Mouse (Mus musculus): ENCODE data around the gene Gna14. TPM values are rescaled to one million over a fixed set of nuclear protein-coding genes. Genes with fewer than 3 reads are reported as not detected.

Gna14 gene
- polyA plus RNA-seq, 1 experiment = not detected

GRCm38 (mm10) chr19:16602026-16602425 lies 166.5 kb downstream of the Gna14 start:
- Histone ChIP-seq H3K4me1 (peaks cover 8% of the 10 kb centered on the region), H3K4me3 (replicated peaks) (no peak overlapping the region), H3K9me3 (no peaks in the 10 kb centered on the region), H3K27me3 (replicated peaks) (peaks cover 12% of the 10 kb centered on the region), H3K36me3 (replicated peaks; ENCODE audit: low read length) (no peaks in the 10 kb centered on the region)
- no peak for TF ChIP-seq FLI1 (IDR thresholded peaks at IDR 0.05; ENCODE audit: low read length)
- TF ChIP-seq GATA1 (IDR thresholded peaks at IDR 0.05; ENCODE audit: borderline replicate concordance, low read length) = no peak

DNA sequence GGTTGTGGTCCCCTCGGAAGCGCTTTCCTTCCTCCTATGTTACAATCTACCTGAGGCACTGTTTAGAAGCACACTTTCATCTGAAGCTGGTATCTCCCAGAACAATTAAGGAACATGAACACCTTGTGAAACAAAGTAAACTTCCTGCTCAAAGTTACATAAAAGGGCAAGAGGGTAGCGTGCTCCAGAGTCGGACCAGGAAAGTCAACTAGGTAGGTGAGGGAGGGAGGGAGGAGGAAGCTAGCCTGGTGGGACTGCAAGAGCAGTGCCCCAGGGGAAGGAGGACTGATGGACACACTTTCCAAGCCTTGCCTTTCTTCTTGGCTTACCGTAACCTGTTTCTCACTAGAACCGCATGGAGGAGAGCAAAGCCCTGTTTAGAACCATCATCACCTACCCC lies 172.1 kb downstream of the Gna14 start:
- Histone ChIP-seq H3K4me1 (peaks cover 3% of the 10 kb centered on the region; the same call in 1 of the 2 replicates), H3K27me3 (replicated peaks) (peaks cover 2% of the 10 kb centered on the region), H3K9me3 (no peaks in the 10 kb centered on the region), H3K4me3 (replicated peaks) (no peak overlapping the region), H3K36me3 (replicated peaks; ENCODE audit: low read length) (peaks cover 34% of the 10 kb centered on the region)
- no peak for TF ChIP-seq GATA1 (IDR thresholded peaks at IDR 0.05; ENCODE audit: borderline replicate concordance, low read length)
- TF ChIP-seq FLI1 (IDR thresholded peaks at IDR 0.05; ENCODE audit: low read length) = no peak

DNA sequence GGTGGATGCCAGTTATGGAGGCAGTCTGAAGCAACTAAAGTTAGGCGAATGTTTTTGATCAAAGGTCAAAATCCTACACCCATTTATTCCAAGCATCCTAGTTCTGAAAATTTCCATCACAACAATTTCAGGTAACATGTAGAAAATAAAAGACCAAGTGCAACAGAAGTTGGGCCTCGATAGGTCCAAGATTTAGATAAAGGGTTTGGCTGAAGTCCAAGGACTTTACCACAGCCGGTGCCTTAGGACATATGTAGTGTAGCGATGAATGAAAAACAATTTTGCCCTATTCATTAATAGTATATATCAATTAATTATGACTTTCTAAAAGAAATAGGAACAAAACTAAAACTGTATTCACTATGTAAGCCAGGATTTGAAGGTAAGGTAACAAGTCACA lies 187.6 kb downstream of the Gna14 start:
- no peaks in the 10 kb centered on the region for H3K27me3 ChIP-seq (replicated peaks)
- peaks cover 50% of the 10 kb centered on the region for H3K36me3 ChIP-seq (replicated peaks; ENCODE audit: low read length)
- H3K4me3 ChIP-seq (replicated peaks) = no peak overlapping the region
- H3K9me3 ChIP-seq = no peaks in the 10 kb centered on the region
- peaks cover 12% of the 10 kb centered on the region for H3K4me1 ChIP-seq
- TF ChIP-seq GATA1 (IDR thresholded peaks at IDR 0.05; ENCODE audit: borderline replicate concordance, low read length) = no peak

DNA sequence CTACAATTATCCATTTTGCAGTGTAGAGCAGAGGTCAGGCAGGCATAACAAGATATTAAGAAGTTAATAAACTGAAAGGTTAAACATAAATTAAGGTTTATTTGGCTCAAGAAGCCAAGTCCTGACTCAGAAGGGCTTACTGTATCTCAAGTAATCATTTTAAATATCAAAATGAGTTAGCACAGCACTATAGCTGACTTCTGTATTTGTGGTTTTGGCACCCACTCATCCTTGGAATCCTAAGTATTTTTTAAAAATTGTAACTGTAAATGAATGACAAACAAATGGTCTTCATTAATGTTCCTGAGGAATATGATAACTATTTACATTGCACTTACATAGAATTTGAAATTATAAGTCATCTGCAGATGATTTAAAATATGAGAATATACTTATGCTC lies 189.4 kb downstream of the Gna14 start:
- no peak for TF ChIP-seq GATA1 (IDR thresholded peaks at IDR 0.05; ENCODE audit: borderline replicate concordance, low read length)
- no peak for TF ChIP-seq FLI1 (IDR thresholded peaks at IDR 0.05; ENCODE audit: low read length)
- H3K9me3 ChIP-seq = no peaks in the 10 kb centered on the region
- peaks cover 42% of the 10 kb centered on the region for H3K36me3 ChIP-seq (replicated peaks; ENCODE audit: low read length)
- no peak overlapping the region for H3K4me3 ChIP-seq (replicated peaks)
- H3K27me3 ChIP-seq (replicated peaks) = no peaks in the 10 kb centered on the region
- peaks cover 12% of the 10 kb centered on the region for H3K4me1 ChIP-seq

DNA sequence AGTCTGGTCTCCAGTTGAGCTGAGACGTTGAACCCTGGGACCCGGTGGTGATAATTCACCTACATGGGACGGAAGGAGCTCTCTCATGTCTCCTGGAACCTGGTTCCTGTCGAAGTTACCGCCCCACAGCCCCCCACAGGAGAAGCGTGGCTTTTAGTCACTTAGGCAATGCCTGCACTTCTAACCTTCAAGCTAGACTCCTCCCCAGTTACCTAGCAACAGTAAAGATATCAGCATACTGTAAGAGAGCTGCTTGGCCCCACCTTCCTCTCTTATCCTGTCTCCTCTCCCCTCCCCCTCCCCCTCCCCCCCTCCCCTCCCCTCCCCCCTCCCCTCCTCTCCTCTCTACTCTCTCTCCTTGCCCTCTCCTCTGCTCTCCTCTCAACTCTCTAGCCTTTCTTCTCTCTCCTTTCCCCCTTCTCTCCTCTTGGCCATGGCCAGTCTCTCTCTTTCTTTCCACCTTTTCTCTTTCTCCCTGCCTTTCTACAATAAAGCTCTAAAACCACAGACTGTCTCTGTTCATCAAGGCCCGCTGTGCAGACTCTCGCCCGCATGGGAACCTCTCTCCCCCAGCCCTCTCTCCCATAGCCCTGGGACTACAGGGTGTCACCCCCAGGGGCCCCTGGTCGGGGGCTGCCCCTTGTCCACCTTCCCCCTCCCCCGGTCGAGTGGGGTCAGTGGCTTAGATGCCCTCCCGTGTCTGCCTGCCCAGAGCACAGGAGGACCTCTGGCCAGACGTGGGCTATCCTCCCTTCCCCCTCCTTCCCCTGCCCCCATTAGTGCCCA lies 190.2 kb downstream of the Gna14 start:
- no peak for TF ChIP-seq GATA1 (IDR thresholded peaks at IDR 0.05; ENCODE audit: borderline replicate concordance, low read length)
- TF ChIP-seq FLI1 (IDR thresholded peaks at IDR 0.05; ENCODE audit: low read length) = no peak
- Histone ChIP-seq H3K27me3 (replicated peaks) (no peaks in the 10 kb centered on the region), H3K4me3 (replicated peaks) (no peak overlapping the region), H3K4me1 (peaks cover 12% of the 10 kb centered on the region), H3K9me3 (no peaks in the 10 kb centered on the region), H3K36me3 (replicated peaks; ENCODE audit: low read length) (peaks cover 44% of the 10 kb centered on the region)
